Mouse (Mus musculus): ENCODE data around the gene Arhgap15. TPM values are rescaled to one million over a fixed set of nuclear protein-coding genes. Genes with fewer than 3 reads are reported as not detected.

The Arhgap15 gene
- polyA plus RNA-seq, 1 experiment from 2014 or later, result 0.86 TPM

- H3K27me3 ChIP-seq (ENCODE audit: insufficient read depth, low read length), result no peaks in the 10 kb centered on the region
- H3K4me2 ChIP-seq, result no peak overlapping the region
- DNase-seq, result no peak
- no peak for ATAC-seq (ENCODE audit: insufficient read depth)
- no peak overlapping the region for H3K27ac ChIP-seq (ENCODE audit: low read depth)
- TF ChIP-seq CTCF (IDR thresholded peaks at IDR 0.05; ENCODE audit: low read depth), result no peak
- no peaks in the 10 kb centered on the region for H3K9me3 ChIP-seq (ENCODE audit: low read depth, low read length)
- H3K4me1 ChIP-seq (ENCODE audit: insufficient read depth), result no peaks in the 10 kb centered on the region
- H3K4me3 ChIP-seq (ENCODE audit: low read depth, low read length), result no peak overlapping the region
- H3K36me3 ChIP-seq (ENCODE audit: insufficient read depth), result no peaks in the 10 kb centered on the region
- 84% methylated on average over 9 of the region's 9 CpGs for whole genome bisulfite sequencing
- H3K9ac ChIP-seq, result no peak overlapping the region
These were observed 311.7 kb downstream of the Arhgap15 start for GRCm38 (mm10) chr2:44060306-44060705.

GRCm38 (mm10) chr2:44060716-44061115 lies 312.1 kb downstream of the Arhgap15 start:
- no peak overlapping the region for H3K4me2 ChIP-seq
- peak; percentile 44 for DNase-seq
- no peak overlapping the region for H3K4me3 ChIP-seq (ENCODE audit: low read depth, low read length)
- H3K27me3 ChIP-seq (ENCODE audit: insufficient read depth, low read length), result no peaks in the 10 kb centered on the region
- H3K9me3 ChIP-seq (ENCODE audit: low read depth, low read length), result no peaks in the 10 kb centered on the region
- H3K27ac ChIP-seq (ENCODE audit: low read depth), result no peak overlapping the region
- H3K36me3 ChIP-seq (ENCODE audit: insufficient read depth), result no peaks in the 10 kb centered on the region
- WGBS, result 74% methylated on average over 8 of the region's 8 CpGs
- no peak overlapping the region for H3K9ac ChIP-seq
- ATAC-seq (ENCODE audit: insufficient read depth), result no peak
- no peaks in the 10 kb centered on the region for H3K4me1 ChIP-seq (ENCODE audit: insufficient read depth)
- no peak; the same call in 1 of the 2 replicates for TF ChIP-seq CTCF (IDR thresholded peaks at IDR 0.05; ENCODE audit: low read depth)

GRCm38 (mm10) chr2:44065067-44065466 lies 316.4 kb downstream of the Arhgap15 start:
- ATAC-seq (ENCODE audit: insufficient read depth) (no peak), DNase-seq (no peak)
- TF ChIP-seq CTCF (IDR thresholded peaks at IDR 0.05; ENCODE audit: low read depth), result no peak
- Histone ChIP-seq H3K36me3 (ENCODE audit: insufficient read depth) (no peaks in the 10 kb centered on the region), H3K9ac (no peak overlapping the region), H3K4me3 (ENCODE audit: low read depth, low read length) (no peak overlapping the region), H3K4me1 (ENCODE audit: insufficient read depth) (no peaks in the 10 kb centered on the region), H3K27me3 (ENCODE audit: insufficient read depth, low read length) (no peaks in the 10 kb centered on the region), H3K27ac (ENCODE audit: low read depth) (no peak overlapping the region), H3K9me3 (ENCODE audit: low read depth, low read length) (no peaks in the 10 kb centered on the region), H3K4me2 (no peak overlapping the region)
- 81% methylated on average over 5 of the region's 5 CpGs for WGBS

- Histone ChIP-seq H3K36me3 (ENCODE audit: insufficient read depth) (no peaks in the 10 kb centered on the region), H3K9ac (no peak overlapping the region), H3K9me3 (ENCODE audit: low read depth, low read length) (no peaks in the 10 kb centered on the region), H3K4me3 (ENCODE audit: low read depth, low read length) (no peak overlapping the region), H3K4me2 (no peak overlapping the region), H3K4me1 (ENCODE audit: insufficient read depth) (no peaks in the 10 kb centered on the region), H3K27me3 (ENCODE audit: insufficient read depth, low read length) (no peaks in the 10 kb centered on the region), H3K27ac (ENCODE audit: low read depth) (no peak overlapping the region)
- 79% methylated on average over 7 of the region's 7 CpGs for WGBS
- no peak for TF ChIP-seq CTCF (IDR thresholded peaks at IDR 0.05; ENCODE audit: low read depth)
- DNase-seq, result no peak
- no peak for ATAC-seq (ENCODE audit: insufficient read depth)
These were observed 319.7 kb downstream of the Arhgap15 start for GRCm38 (mm10) chr2:44068151-44068840.

GRCm38 (mm10) chr2:44068906-44069305 lies 320.3 kb downstream of the Arhgap15 start:
- Histone ChIP-seq H3K27me3 (ENCODE audit: insufficient read depth, low read length) (no peaks in the 10 kb centered on the region), H3K27ac (ENCODE audit: low read depth) (no peak overlapping the region), H3K4me3 (ENCODE audit: low read depth, low read length) (no peak overlapping the region), H3K4me1 (ENCODE audit: insufficient read depth) (no peaks in the 10 kb centered on the region), H3K9me3 (ENCODE audit: low read depth, low read length) (no peaks in the 10 kb centered on the region), H3K4me2 (no peak overlapping the region), H3K36me3 (ENCODE audit: insufficient read depth) (no peaks in the 10 kb centered on the region), H3K9ac (no peak overlapping the region)
- DNase-seq (no peak), ATAC-seq (ENCODE audit: insufficient read depth) (no peak)
- WGBS, result 86% methylated on average over 2 of the region's 2 CpGs
- no peak for TF ChIP-seq CTCF (IDR thresholded peaks at IDR 0.05; ENCODE audit: low read depth)

DNA sequence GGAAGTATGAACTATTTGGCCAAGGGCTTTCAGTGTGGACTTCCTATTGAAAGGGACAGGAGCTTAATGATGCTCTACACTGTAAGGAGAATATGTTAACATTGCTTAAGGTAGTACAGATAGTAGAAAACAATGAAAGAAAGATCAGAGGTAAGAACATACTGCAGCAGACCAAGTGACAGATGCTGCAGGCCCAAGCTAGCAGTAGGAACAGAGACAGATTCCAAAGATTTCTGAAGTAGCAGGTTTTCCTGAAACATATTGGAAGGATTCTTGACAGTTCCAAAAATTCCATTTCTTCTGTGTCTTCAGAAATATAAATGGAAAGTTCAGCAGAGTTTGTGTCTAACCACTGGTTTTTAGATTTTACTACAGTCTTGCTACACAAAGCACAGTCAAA lies 327.9 kb downstream of the Arhgap15 start:
- TF ChIP-seq CTCF (IDR thresholded peaks at IDR 0.05; ENCODE audit: low read depth), result no peak
- Histone ChIP-seq H3K4me3 (ENCODE audit: low read depth, low read length) (no peak overlapping the region), H3K36me3 (ENCODE audit: insufficient read depth) (no peaks in the 10 kb centered on the region), H3K9ac (no peak overlapping the region), H3K4me2 (no peak overlapping the region), H3K4me1 (ENCODE audit: insufficient read depth) (no peaks in the 10 kb centered on the region), H3K9me3 (ENCODE audit: low read depth, low read length) (no peaks in the 10 kb centered on the region), H3K27ac (ENCODE audit: low read depth) (no peak overlapping the region), H3K27me3 (ENCODE audit: insufficient read depth, low read length) (no peaks in the 10 kb centered on the region)
- DNase-seq (no peak), ATAC-seq (ENCODE audit: insufficient read depth) (no peak)

- no peaks in the 10 kb centered on the region for H3K27me3 ChIP-seq (ENCODE audit: insufficient read depth, low read length)
- H3K4me3 ChIP-seq (ENCODE audit: low read depth, low read length), result no peak overlapping the region
- ATAC-seq (ENCODE audit: insufficient read depth), result no peak
- 79% methylated on average over 6 of the region's 6 CpGs for WGBS
- no peaks in the 10 kb centered on the region for H3K4me1 ChIP-seq (ENCODE audit: insufficient read depth)
- DNase-seq, result no peak
- H3K9me3 ChIP-seq (ENCODE audit: low read depth, low read length), result no peaks in the 10 kb centered on the region
- TF ChIP-seq CTCF (IDR thresholded peaks at IDR 0.05; ENCODE audit: low read depth), result no peak
- H3K4me2 ChIP-seq, result no peak overlapping the region
- H3K36me3 ChIP-seq (ENCODE audit: insufficient read depth), result no peaks in the 10 kb centered on the region
- no peak overlapping the region for H3K27ac ChIP-seq (ENCODE audit: low read depth)
- no peak overlapping the region for H3K9ac ChIP-seq
These were observed 331.9 kb downstream of the Arhgap15 start for GRCm38 (mm10) chr2:44080530-44080929.
